Mouse (Mus musculus): ENCODE data around the gene Mark3.

GRCm38 (mm10) chr12:111704609-111705008 lies 130.3 kb downstream of the Mark3 start:
- TF ChIP-seq GATA1 (IDR thresholded peaks at IDR 0.05; ENCODE audit: borderline replicate concordance, low read length) (no peak), CTCF (IDR thresholded peaks at IDR 0.05; ENCODE audit: low read depth, low read length) (no peak), POLR2AphosphoS5 (IDR thresholded peaks at IDR 0.05; ENCODE audit: insufficient replicate concordance, low read depth, low read length) (no peak)
